Mouse (Mus musculus) thymus, adult 2 months (tissue): ENCODE data around the gene Oaz1.

Source experiments
- CTCF ChIP-seq: fragments of 200-500 bp; IDR thresholded peaks from 2 replicates; pipeline ENCODE4 v1.5.1; 2012; ENCODE audit warnings: mild to moderate bottlenecking, control low read depth, low read length, moderate library complexity, borderline replicate concordance; ENCODE audit not compliant: control insufficient read depth, poor library complexity, insufficient read depth; ENCODE audit errors: extremely low read depth
- POLR2A ChIP-seq: fragments of 200-500 bp; IDR thresholded peaks from 2 replicates; pipeline ENCODE4 v1.6.1; 2012; ENCODE audit warnings: mild to moderate bottlenecking, low read length, control low read depth, moderate library complexity; ENCODE audit not compliant: control insufficient read depth, poor library complexity, insufficient read depth; ENCODE audit errors: extremely low read depth

DNA sequence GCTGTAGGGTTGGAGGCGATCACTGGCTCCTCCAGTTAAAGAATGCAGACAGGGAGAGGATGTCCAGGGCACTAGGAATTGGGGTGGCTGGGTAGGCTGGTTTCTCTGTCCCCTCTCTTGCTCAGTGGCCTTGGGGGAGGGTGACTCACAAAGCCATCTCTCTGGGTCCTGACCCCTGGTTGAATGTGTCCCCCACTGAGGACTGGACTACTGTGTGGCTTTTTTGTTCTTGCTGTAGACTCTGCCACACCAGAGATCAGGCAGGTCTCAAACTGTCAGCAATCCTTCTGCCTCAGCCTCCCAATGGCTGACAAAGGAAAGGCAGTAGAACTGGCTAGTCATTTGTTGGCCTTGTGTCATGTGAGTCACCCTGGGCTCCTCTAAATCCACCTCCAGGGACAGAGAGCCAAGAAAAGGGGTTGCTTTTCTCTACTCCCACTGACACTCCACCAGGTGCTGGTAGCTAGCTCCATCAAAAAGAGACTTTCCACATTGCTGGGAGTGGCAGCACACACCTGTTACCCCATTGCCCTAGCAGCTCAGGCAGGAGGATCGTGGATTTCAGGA is 12.0 kb downstream of the Oaz1 start:
- no peak for TF ChIP-seq CTCF
- no peak for TF ChIP-seq POLR2A
